Mouse (Mus musculus): ENCODE measurements around the gene Lrrc36. TPM values are rescaled to one million over a fixed set of nuclear protein-coding genes. Genes with fewer than 3 reads are reported as not detected.

Gene Lrrc36
- not detected in 2 replicates for polyA plus RNA-seq (2012)

GRCm38 (mm10) chr8:105413391-105413790, at the start of gene Lrrc36, which contains the start of gene Kctd19:
Gene Lrrc36 (plus strand): TSS chr8:105413571.
Gene Kctd19 (minus strand): TSS chr8:105413502.
- no peak for TF ChIP-seq GATA1 (IDR thresholded peaks at IDR 0.05; ENCODE audit: low read length)

GRCm38 (mm10) chr8:105367107-105367506, 46.3 kb upstream of the Lrrc36 start:
- TF ChIP-seq GATA1 (IDR thresholded peaks at IDR 0.05; ENCODE audit: low read length), result no peak

- TF ChIP-seq GATA1 (IDR thresholded peaks at IDR 0.05; ENCODE audit: low read length), result no peak
Observed at GRCm38 (mm10) chr8:105372473-105372872, 40.9 kb upstream of the Lrrc36 start.

- TF ChIP-seq GATA1 (IDR thresholded peaks at IDR 0.05; ENCODE audit: low read length), result no peak
Observed at GRCm38 (mm10) chr8:105373032-105373431, 40.3 kb upstream of the Lrrc36 start, which contains the start of gene Plekhg4. Gene Plekhg4 (plus strand): TSS chr8:105373274.

- TF ChIP-seq GATA1 (IDR thresholded peaks at IDR 0.05; ENCODE audit: low read length), result no peak
Observed at GRCm38 (mm10) chr8:105374513-105374966, 38.8 kb upstream of the Lrrc36 start.

GRCm38 (mm10) chr8:105378673-105379072, 34.7 kb upstream of the Lrrc36 start:
- no peak for TF ChIP-seq GATA1 (IDR thresholded peaks at IDR 0.05; ENCODE audit: low read length)

- no peak for TF ChIP-seq GATA1 (IDR thresholded peaks at IDR 0.05; ENCODE audit: low read length)
Observed at GRCm38 (mm10) chr8:105380308-105380707, 33.1 kb upstream of the Lrrc36 start.

GRCm38 (mm10) chr8:105384070-105384469, 29.3 kb upstream of the Lrrc36 start:
- TF ChIP-seq GATA1 (IDR thresholded peaks at IDR 0.05; ENCODE audit: low read length), result no peak

GRCm38 (mm10) chr8:105387151-105387550, 26.2 kb upstream of the Lrrc36 start:
- TF ChIP-seq GATA1 (IDR thresholded peaks at IDR 0.05; ENCODE audit: low read length), result no peak

- no peak for TF ChIP-seq GATA1 (IDR thresholded peaks at IDR 0.05; ENCODE audit: low read length)
Observed at GRCm38 (mm10) chr8:105389096-105389495, 24.3 kb upstream of the Lrrc36 start.

GRCm38 (mm10) chr8:105393089-105393787, 20.1 kb upstream of the Lrrc36 start:
- no peak for TF ChIP-seq GATA1 (IDR thresholded peaks at IDR 0.05; ENCODE audit: low read length)

GRCm38 (mm10) chr8:105393915-105394314, 19.5 kb upstream of the Lrrc36 start:
- TF ChIP-seq GATA1 (IDR thresholded peaks at IDR 0.05; ENCODE audit: low read length), result no peak

- TF ChIP-seq GATA1 (IDR thresholded peaks at IDR 0.05; ENCODE audit: low read length), result no peak
Observed at GRCm38 (mm10) chr8:105397747-105398146, 15.6 kb upstream of the Lrrc36 start.

GRCm38 (mm10) chr8:105400016-105400415, 13.4 kb upstream of the Lrrc36 start:
- no peak for TF ChIP-seq GATA1 (IDR thresholded peaks at IDR 0.05; ENCODE audit: low read length)

GRCm38 (mm10) chr8:105403467-105403866, 9.9 kb upstream of the Lrrc36 start:
- no peak for TF ChIP-seq GATA1 (IDR thresholded peaks at IDR 0.05; ENCODE audit: low read length)

- no peak for TF ChIP-seq GATA1 (IDR thresholded peaks at IDR 0.05; ENCODE audit: low read length)
Observed at GRCm38 (mm10) chr8:105404496-105404895, 8.9 kb upstream of the Lrrc36 start.

- no peak for TF ChIP-seq GATA1 (IDR thresholded peaks at IDR 0.05; ENCODE audit: low read length)
Observed at GRCm38 (mm10) chr8:105406416-105406815, 7.0 kb upstream of the Lrrc36 start.
